Mouse (Mus musculus) G1E-ER4 (cell line): ENCODE results near the gene Lrmda. TPM values are rescaled to one million over a fixed set of nuclear protein-coding genes. Genes with fewer than 3 reads are reported as not detected.

Source experiments
- GATA1 ChIP-seq: IDR thresholded peaks from one replicate; pipeline ENCODE4 v1.8.0; 2012; ENCODE audit warnings: low read length, inconsistent platforms
- polyA plus RNA-seq: library from polyadenylated mRNA; stranded (reverse); fragments of >175 nt; gene quantifications from 2 replicates; pipeline ENCODE4 v1.2.3, GENCODE M21; 2012

Gene Lrmda
- polyA plus RNA-seq, 1 experiment: not detected

GRCm38 (mm10) chr14:22783211-22784161 is 764.0 kb downstream of the Lrmda start:
- no peak for TF ChIP-seq GATA1

GRCm38 (mm10) chr14:22800020-22800419 is 780.5 kb downstream of the Lrmda start:
- no peak for TF ChIP-seq GATA1

GRCm38 (mm10) chr14:22800871-22801636 is 781.5 kb downstream of the Lrmda start:
- TF ChIP-seq GATA1: no peak

GRCm38 (mm10) chr14:22807324-22807723 is 787.8 kb downstream of the Lrmda start:
- no peak for TF ChIP-seq GATA1

- no peak for TF ChIP-seq GATA1
These were observed 788.4 kb downstream of the Lrmda start for GRCm38 (mm10) chr14:22807726-22808594.

GRCm38 (mm10) chr14:22808595-22809166 is 789.2 kb downstream of the Lrmda start:
- TF ChIP-seq GATA1: no peak

GRCm38 (mm10) chr14:22809229-22809628 is 789.7 kb downstream of the Lrmda start:
- TF ChIP-seq GATA1: no peak

GRCm38 (mm10) chr14:22810531-22810930 is 791.0 kb downstream of the Lrmda start:
- no peak for TF ChIP-seq GATA1

- TF ChIP-seq GATA1: no peak
These were observed 793.3 kb downstream of the Lrmda start for GRCm38 (mm10) chr14:22812824-22813223.

GRCm38 (mm10) chr14:22813389-22813788 is 793.9 kb downstream of the Lrmda start:
- TF ChIP-seq GATA1: no peak

GRCm38 (mm10) chr14:22814811-22815345 is 795.4 kb downstream of the Lrmda start:
- TF ChIP-seq GATA1: no peak

- TF ChIP-seq GATA1: no peak
These were observed 798.1 kb downstream of the Lrmda start for GRCm38 (mm10) chr14:22817346-22818201.

GRCm38 (mm10) chr14:22818202-22818530 is 798.7 kb downstream of the Lrmda start:
- TF ChIP-seq GATA1: no peak

GRCm38 (mm10) chr14:22822942-22823341 is 803.4 kb downstream of the Lrmda start:
- TF ChIP-seq GATA1: no peak
